Comparison of ENCODE assay signal across 35 mouse cellular contexts in the genomic region with DNA sequence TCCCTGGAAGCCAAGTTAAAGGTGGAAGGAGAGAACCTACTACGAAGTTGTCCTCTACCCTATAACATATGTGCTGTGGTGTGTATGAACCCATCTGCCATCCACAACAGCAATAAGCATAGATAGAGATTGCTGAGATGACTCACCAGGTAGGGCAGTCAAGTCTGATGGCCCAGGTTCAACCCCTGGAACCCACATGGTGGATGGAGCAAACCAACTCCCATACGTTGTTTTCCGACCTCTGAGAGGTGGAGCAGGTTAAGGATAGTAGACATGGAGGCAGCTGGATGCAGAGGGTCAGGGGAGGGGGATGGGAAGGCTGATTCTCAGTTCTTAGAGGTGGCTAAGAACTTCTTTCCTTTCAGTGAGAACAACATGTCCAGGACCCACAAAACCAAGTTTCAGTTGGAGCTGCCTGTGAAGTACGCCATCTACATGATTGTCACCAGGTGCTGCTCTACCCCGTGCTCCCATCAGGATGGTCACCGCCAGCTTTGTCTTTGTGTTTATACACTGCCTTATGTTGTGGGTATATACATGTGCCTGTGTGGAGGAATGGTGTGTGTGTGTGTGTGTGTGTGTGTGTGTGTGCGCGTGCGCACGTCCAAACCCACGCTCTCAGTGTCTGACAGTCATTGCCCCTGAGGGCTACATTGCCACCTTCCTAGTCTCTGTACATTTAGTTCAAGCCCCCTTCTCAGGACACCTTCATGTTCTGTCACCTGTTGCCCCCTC. TPM values are rescaled to one million over a fixed set of nuclear protein-coding genes. Genes with fewer than 3 reads are reported as not detected.
"Had no signal": no experiment of that assay in that cellular context is flagged by ENCODE, and none has a peak within 500 bp of the region (broad histone marks: within the 10 kb centered on the region; RNA-seq: fewer than 3 reads in every experiment).

No protein-coding gene starts in this region.

- H3K4me2 ChIP-seq: heart, embryonic 12.5 days; hindbrain, embryonic 12.5 days; hindbrain, embryonic 14.5 days; limb, embryonic 12.5 days had no signal

- H3K27ac ChIP-seq: gastrocnemius, adult 2 months; heart, adult 2 months; hindbrain, embryonic 10.5 days; hindbrain, embryonic 12.5 days; hindbrain, embryonic 14.5 days; layer of hippocampus, adult 2 months; left cerebral cortex, adult 2 months; limb, embryonic 10.5 days; limb, embryonic 12.5 days had no signal

- H3K4me1 ChIP-seq: heart, embryonic 12.5 days; limb, embryonic 10.5 days; limb, embryonic 12.5 days had no signal

- H3K9me3 ChIP-seq: heart, embryonic 12.5 days; hindbrain, embryonic 10.5 days; hindbrain, embryonic 12.5 days; limb, embryonic 10.5 days; limb, embryonic 12.5 days had no signal

- H3K4me3 ChIP-seq: gastrocnemius, adult 2 months; heart, adult 2 months; heart, embryonic 12.5 days; hindbrain, embryonic 10.5 days; hindbrain, embryonic 12.5 days; layer of hippocampus, adult 2 months; left cerebral cortex, adult 2 months; limb, embryonic 10.5 days; limb, embryonic 12.5 days had no signal

- H3K27me3 ChIP-seq: hindbrain, embryonic 12.5 days had no signal

- H3K36me3 ChIP-seq: heart, embryonic 12.5 days; hindbrain, embryonic 10.5 days; hindbrain, embryonic 12.5 days; limb, embryonic 10.5 days; limb, embryonic 12.5 days had no signal

- ATAC-seq: forebrain, embryonic 16.5 days; hindbrain, embryonic 16.5 days; inflammation-experienced regulatory T-cells, adult 6 months; intestine, postnatal 0 days had no signal

- DNase-seq: gastrocnemius, adult 2 months; gastrocnemius, postnatal 10 days; gastrocnemius, postnatal 25 days; heart, adult 2 months; heart, postnatal 4 days; kidney, adult 18-20 months; kidney, adult 8-10 months; kidney, postnatal 10 days; kidney, postnatal 25 days; kidney, postnatal 4 days; liver had no signal

- H3K9ac ChIP-seq: heart, embryonic 12.5 days; hindbrain, embryonic 12.5 days; hindbrain, embryonic 14.5 days; limb, embryonic 12.5 days had no signal

RNA-seq across cellular contexts. Expression of a gene that starts 14.8 kb away (rescaled TPM):
- total RNA-seq: layer of hippocampus, postnatal 10 days had no signal
- polyA plus RNA-seq: forebrain, embryonic 16.5 days; hindbrain, embryonic 10.5 days; hindbrain, embryonic 14.5 days; limb, embryonic 10.5 days; limb, embryonic 12.5 days had no signal

RNA-seq across cellular contexts. Expression of a gene that starts 39.6 kb away (rescaled TPM):
- total RNA-seq: gastrocnemius, adult 2 months; gastrocnemius, postnatal 25 days; gastrocnemius, postnatal 4 days; heart, postnatal 25 days; left cerebral cortex, adult 2 months; left cerebral cortex, postnatal 14 days had no signal
- polyA plus RNA-seq: forebrain, embryonic 16.5 days; heart, embryonic 12.5 days; hindbrain, embryonic 10.5 days; hindbrain, embryonic 12.5 days; hindbrain, embryonic 14.5 days; hindbrain, embryonic 16.5 days; intestine, postnatal 0 days; kidney, embryonic 14.5 days; kidney, embryonic 16.5 days; limb, embryonic 10.5 days; limb, embryonic 12.5 days; limb, embryonic 14.5 days had no signal

RNA-seq across cellular contexts. Expression of a gene that starts 52.1 kb away (rescaled TPM):
- total RNA-seq: gastrocnemius, adult 2 months; gastrocnemius, postnatal 10 days; gastrocnemius, postnatal 25 days; gastrocnemius, postnatal 4 days; granulocyte monocyte progenitor cell, adult 5-6 weeks; heart, postnatal 25 days; heart, postnatal 4 days; layer of hippocampus, adult 2 months; layer of hippocampus, postnatal 10 days; layer of hippocampus, postnatal 25 days; left cerebral cortex, adult 2 months; left cerebral cortex, postnatal 36 days had no signal
- polyA plus RNA-seq: forebrain, embryonic 16.5 days; heart, adult 2 months; heart, embryonic 12.5 days; heart, embryonic 14.5 days; heart, embryonic 16.5 days; hindbrain, embryonic 12.5 days; hindbrain, embryonic 14.5 days; hindbrain, embryonic 16.5 days; intestine, postnatal 0 days; kidney, embryonic 14.5 days; kidney, embryonic 16.5 days; limb, embryonic 10.5 days; limb, embryonic 12.5 days had no signal
